13 mouse cellular contexts compared by ENCODE assay signal in genomic region chr1:168240386-168240785, GRCm38 (mm10).
A peak's percentile ranks its signal among the peaks of the same experiment; 100 is the strongest.
DNase-seq lines count a peak whose midpoint lies in the region; ATAC-seq lines count a peak whose summit lies in the region.
"Had no signal": no experiment of that assay in that cellular context is flagged by ENCODE, and none has a peak within 500 bp of the region (broad histone marks: within the 10 kb centered on the region; RNA-seq: fewer than 3 reads in every experiment).

No protein-coding gene starts in this region.

- ATAC-seq in heart, embryonic 16.5 days (replicated peaks; ENCODE audit: extremely low read depth, insufficient read depth, low FRiP score): no peak
- ATAC-seq in embryonic facial prominence, embryonic 11.5 days (replicated peaks; ENCODE audit: insufficient number of reproducible peaks, low FRiP score, low TSS enrichment, low read depth): no peak
- no peak for ATAC-seq in midbrain, embryonic 12.5 days (ENCODE audit: low FRiP score, low read depth)
- ATAC-seq: CD4-positive, CD25-positive, alpha-beta regulatory T cell, adult 4 months had no signal

- intact Hi-C loops in heart, postnatal 25 days (cut with DNase I): no loop called here

- H3K4me2 ChIP-seq in heart, embryonic 16.5 days (ENCODE audit: low read depth, low read length): 0 out of 2 replicates have a peak overlapping the region, but pooled peaks have one; percentile 27
- H3K4me2 ChIP-seq in embryonic facial prominence, embryonic 11.5 days (ENCODE audit: low read depth, low read length): no peak overlapping the region
- H3K4me2 ChIP-seq in midbrain, embryonic 12.5 days (replicated peaks): no peak overlapping the region
- H3K4me2 ChIP-seq: kidney, embryonic 15.5 days; limb, embryonic 13.5 days had no signal

- H3K9ac ChIP-seq in heart, embryonic 16.5 days (ENCODE audit: low read length): no peak overlapping the region
- no peak overlapping the region for H3K9ac ChIP-seq in embryonic facial prominence, embryonic 11.5 days (replicated peaks; ENCODE audit: low read length)
- H3K9ac ChIP-seq in midbrain, embryonic 12.5 days (replicated peaks): no peak overlapping the region
- H3K9ac ChIP-seq: kidney, embryonic 15.5 days; limb, embryonic 13.5 days had no signal

- peak overlapping the region; percentile 30; the same call in 1 of the 2 replicates for H3K27ac ChIP-seq in heart, embryonic 16.5 days (ENCODE audit: low read length)
- peak overlapping the region; percentile 59 for H3K27ac ChIP-seq in embryonic facial prominence, embryonic 11.5 days (replicated peaks; ENCODE audit: low read depth, low read length)
- peak overlapping the region; percentile 57; the same call in 1 of the 2 replicates for H3K27ac ChIP-seq in forebrain, embryonic 10.5 days
- peak overlapping the region; percentile 63 for H3K27ac ChIP-seq in midbrain, embryonic 12.5 days (replicated peaks)
- H3K27ac ChIP-seq: limb, embryonic 13.5 days had no signal

- H3K4me1 ChIP-seq in heart, embryonic 16.5 days (ENCODE audit: control insufficient read depth, insufficient read depth, low read length): peaks cover 54% of the 10 kb centered on the region
- H3K4me1 ChIP-seq in embryonic facial prominence, embryonic 11.5 days (ENCODE audit: control insufficient read depth, insufficient read depth, low read length): peaks cover 9% of the 10 kb centered on the region
- H3K4me1 ChIP-seq in forebrain, embryonic 10.5 days: peaks cover 52% of the 10 kb centered on the region
- peaks cover 65% of the 10 kb centered on the region for H3K4me1 ChIP-seq in midbrain, embryonic 12.5 days

- 70% methylated on average over 5 of the region's 5 CpGs for WGBS in heart, embryonic 16.5 days
- WGBS in embryonic facial prominence, embryonic 11.5 days: 83% methylated on average over 5 of the region's 5 CpGs
- 88% methylated on average over 5 of the region's 5 CpGs for WGBS in forebrain, embryonic 10.5 days
- 81% methylated on average over 5 of the region's 5 CpGs for WGBS in midbrain, embryonic 12.5 days

- no peak overlapping the region for H3K4me3 ChIP-seq in heart, embryonic 16.5 days (ENCODE audit: low read length)
- H3K4me3 ChIP-seq in embryonic facial prominence, embryonic 11.5 days (ENCODE audit: low read depth, low read length): no peak overlapping the region
- no peak overlapping the region for H3K4me3 ChIP-seq in forebrain, embryonic 10.5 days
- no peak overlapping the region for H3K4me3 ChIP-seq in midbrain, embryonic 12.5 days
- H3K4me3 ChIP-seq: kidney, embryonic 15.5 days; limb, embryonic 13.5 days had no signal

- DNase-seq in heart, postnatal 25 days (ENCODE audit: low spot score): no peak
- no peak for DNase-seq in embryonic facial prominence, embryonic 11.5 days (ENCODE audit: low spot score)
- no peak for DNase-seq in forebrain, embryonic 10.5 days (ENCODE audit: extremely low spot score, low spot score)
- DNase-seq in embryo, embryonic 10.5 days (ENCODE audit: low spot score): no peak
- no peak for DNase-seq in B cell, adult 2 months
- no peak for DNase-seq in kidney, postnatal 10 days
- DNase-seq: cerebellum, postnatal 36 days; right cerebral cortex, postnatal 4 days had no signal

- H3K36me3 ChIP-seq in heart, embryonic 16.5 days (ENCODE audit: control insufficient read depth, insufficient read depth): no peaks in the 10 kb centered on the region
- no peaks in the 10 kb centered on the region for H3K36me3 ChIP-seq in embryonic facial prominence, embryonic 11.5 days (replicated peaks; ENCODE audit: control insufficient read depth, insufficient read depth, low read depth, low read length)
- peaks cover 6% of the 10 kb centered on the region for H3K36me3 ChIP-seq in forebrain, embryonic 10.5 days (replicated peaks)
- H3K36me3 ChIP-seq in midbrain, embryonic 12.5 days: no peaks in the 10 kb centered on the region
- H3K36me3 ChIP-seq: limb, embryonic 13.5 days had no signal

- H3K9me3 ChIP-seq in heart, embryonic 16.5 days (replicated peaks; ENCODE audit: control insufficient read depth, low read length): no peaks in the 10 kb centered on the region
- no peaks in the 10 kb centered on the region for H3K9me3 ChIP-seq in embryonic facial prominence, embryonic 11.5 days (replicated peaks; ENCODE audit: control insufficient read depth, low read length)
- H3K9me3 ChIP-seq in forebrain, embryonic 10.5 days: no peaks in the 10 kb centered on the region
- H3K9me3 ChIP-seq in midbrain, embryonic 12.5 days: no peaks in the 10 kb centered on the region
- H3K9me3 ChIP-seq: kidney, embryonic 15.5 days; limb, embryonic 13.5 days had no signal

- H3K27me3 ChIP-seq in heart, embryonic 16.5 days (ENCODE audit: control insufficient read depth, insufficient read depth, low read length): no peaks in the 10 kb centered on the region
- H3K27me3 ChIP-seq in embryonic facial prominence, embryonic 11.5 days (ENCODE audit: control insufficient read depth, insufficient read depth, low read length): no peaks in the 10 kb centered on the region
- H3K27me3 ChIP-seq in forebrain, embryonic 10.5 days (ENCODE audit: poor library complexity, severe bottlenecking): no peaks in the 10 kb centered on the region
- H3K27me3 ChIP-seq in midbrain, embryonic 12.5 days: no peaks in the 10 kb centered on the region; the same call in 1 of the 2 replicates
- H3K27me3 ChIP-seq: kidney, embryonic 15.5 days; limb, embryonic 13.5 days had no signal
